Mouse (Mus musculus): Measurements from ENCODE around the gene Olfr1090.

The Olfr1090 gene

GRCm38 (mm10) chr2:86758893-86759292, at the start of gene Olfr1090:
Olfr1090 (minus strand) TSS chr2:86758993.
- no peak for DNase-seq

- DNase-seq: no peak
These were observed 23.4 kb upstream of the Olfr1090 start, which contains the start of gene Olfr1093 for GRCm38 (mm10) chr2:86782179-86782578. Olfr1093 (plus strand) TSS chr2:86782479.

- no peak for DNase-seq
These were observed 2.3 kb upstream of the Olfr1090 start for GRCm38 (mm10) chr2:86761050-86761449.

- no peak for DNase-seq
These were observed 25.2 kb downstream of the Olfr1090 start, which contains the start of gene Olfr1089 for GRCm38 (mm10) chr2:86733601-86734000. Olfr1089 (minus strand) TSS chr2:86733701.
